Mouse (Mus musculus): ENCODE measurements around the gene Ppp1r1b.
A peak's percentile ranks its signal among the peaks of the same experiment; 100 is the strongest.

Gene Ppp1r1b

GRCm38 (mm10) chr11:98328371-98329069 lies 19.7 kb upstream of the Ppp1r1b start:
- no peak for DNase-seq

- peak; percentile 92 for DNase-seq
These were observed 18.9 kb upstream of the Ppp1r1b start, which contains the start of gene Neurod2 for GRCm38 (mm10) chr11:98329081-98329959. Gene Neurod2 (minus strand): TSS chr11:98329648.

- no peak for DNase-seq
These were observed 18.1 kb upstream of the Ppp1r1b start for GRCm38 (mm10) chr11:98329960-98330744.

- DNase-seq = no peak
These were observed 17.4 kb upstream of the Ppp1r1b start for GRCm38 (mm10) chr11:98330745-98331204.

GRCm38 (mm10) chr11:98331401-98331800 lies 16.8 kb upstream of the Ppp1r1b start:
- no peak for DNase-seq

GRCm38 (mm10) chr11:98332186-98332585 lies 16.0 kb upstream of the Ppp1r1b start:
- no peak for DNase-seq

- DNase-seq = no peak
These were observed 15.4 kb upstream of the Ppp1r1b start for GRCm38 (mm10) chr11:98332841-98333240.

GRCm38 (mm10) chr11:98333263-98333696 lies 14.9 kb upstream of the Ppp1r1b start:
- no peak for DNase-seq

GRCm38 (mm10) chr11:98333981-98334741 lies 14.0 kb upstream of the Ppp1r1b start:
- DNase-seq = no peak

GRCm38 (mm10) chr11:98335250-98335649 lies 13.0 kb upstream of the Ppp1r1b start:
- no peak for DNase-seq

- no peak for DNase-seq
These were observed 11.7 kb upstream of the Ppp1r1b start for GRCm38 (mm10) chr11:98336245-98337107.

GRCm38 (mm10) chr11:98338507-98338961 lies 9.7 kb upstream of the Ppp1r1b start:
- no peak for DNase-seq

- no peak for DNase-seq
These were observed 9.1 kb upstream of the Ppp1r1b start for GRCm38 (mm10) chr11:98339071-98339501.

GRCm38 (mm10) chr11:98339679-98340287 lies 8.4 kb upstream of the Ppp1r1b start:
- no peak for DNase-seq

- no peak for DNase-seq
These were observed 7.6 kb upstream of the Ppp1r1b start for GRCm38 (mm10) chr11:98340597-98340996.

GRCm38 (mm10) chr11:98341174-98341573 lies 7.0 kb upstream of the Ppp1r1b start:
- DNase-seq = no peak

- DNase-seq = peak; percentile 91
These were observed 5.9 kb upstream of the Ppp1r1b start for GRCm38 (mm10) chr11:98342000-98342945.

- no peak for DNase-seq
These were observed 3.0 kb upstream of the Ppp1r1b start for GRCm38 (mm10) chr11:98345253-98345652.

- no peak for DNase-seq
These were observed 2.0 kb upstream of the Ppp1r1b start for GRCm38 (mm10) chr11:98346168-98346567.

Data from layer of hippocampus, adult 9-11 months (tissue).